Mouse (Mus musculus): ENCODE data around the gene Srsf2.
"Not testable (repeated sequence)": the region's sequence is repeated elsewhere in the genome, so short reads cannot be mapped to it uniquely, and the experiment has no call there.

Srsf2 gene

DNA sequence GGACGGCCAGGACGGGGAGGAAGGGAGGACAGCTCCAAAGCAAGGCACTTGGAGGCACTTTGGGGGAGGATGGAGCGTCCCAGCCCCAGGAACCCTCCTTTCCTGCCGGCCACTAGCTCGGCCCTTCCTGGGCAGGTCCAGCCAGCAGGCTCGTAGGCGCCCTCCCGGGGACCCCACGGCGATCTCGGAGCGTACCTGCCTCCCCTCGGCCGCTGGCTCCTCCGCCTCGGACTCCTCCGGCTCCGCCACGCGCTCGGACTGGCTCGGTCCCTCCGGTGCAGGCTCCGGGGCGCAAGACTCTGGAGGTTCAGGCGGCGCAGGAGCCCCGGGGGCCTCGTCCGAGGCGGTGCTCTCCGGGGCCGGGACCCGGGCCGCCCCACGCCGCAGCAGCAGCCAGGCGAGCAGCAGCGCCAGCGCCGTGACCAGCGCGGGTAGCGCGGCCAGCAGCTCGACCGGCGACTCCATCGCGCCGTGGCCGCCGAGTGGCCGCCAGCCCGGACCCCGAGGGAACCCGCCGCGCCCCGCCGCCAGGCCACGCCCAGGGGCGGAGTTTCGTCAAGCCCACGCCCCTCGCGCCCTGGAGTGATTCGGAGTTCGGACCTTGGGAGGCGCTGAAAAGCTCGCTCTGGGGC, 25.2 kb downstream of the Srsf2 start, which contains the start of gene Mxra7:
Mxra7 (minus strand) TSS at position 513 of the 632 bp plus-strand sequence.
- DNase-seq (ENCODE audit: low read depth): no peak

DNA sequence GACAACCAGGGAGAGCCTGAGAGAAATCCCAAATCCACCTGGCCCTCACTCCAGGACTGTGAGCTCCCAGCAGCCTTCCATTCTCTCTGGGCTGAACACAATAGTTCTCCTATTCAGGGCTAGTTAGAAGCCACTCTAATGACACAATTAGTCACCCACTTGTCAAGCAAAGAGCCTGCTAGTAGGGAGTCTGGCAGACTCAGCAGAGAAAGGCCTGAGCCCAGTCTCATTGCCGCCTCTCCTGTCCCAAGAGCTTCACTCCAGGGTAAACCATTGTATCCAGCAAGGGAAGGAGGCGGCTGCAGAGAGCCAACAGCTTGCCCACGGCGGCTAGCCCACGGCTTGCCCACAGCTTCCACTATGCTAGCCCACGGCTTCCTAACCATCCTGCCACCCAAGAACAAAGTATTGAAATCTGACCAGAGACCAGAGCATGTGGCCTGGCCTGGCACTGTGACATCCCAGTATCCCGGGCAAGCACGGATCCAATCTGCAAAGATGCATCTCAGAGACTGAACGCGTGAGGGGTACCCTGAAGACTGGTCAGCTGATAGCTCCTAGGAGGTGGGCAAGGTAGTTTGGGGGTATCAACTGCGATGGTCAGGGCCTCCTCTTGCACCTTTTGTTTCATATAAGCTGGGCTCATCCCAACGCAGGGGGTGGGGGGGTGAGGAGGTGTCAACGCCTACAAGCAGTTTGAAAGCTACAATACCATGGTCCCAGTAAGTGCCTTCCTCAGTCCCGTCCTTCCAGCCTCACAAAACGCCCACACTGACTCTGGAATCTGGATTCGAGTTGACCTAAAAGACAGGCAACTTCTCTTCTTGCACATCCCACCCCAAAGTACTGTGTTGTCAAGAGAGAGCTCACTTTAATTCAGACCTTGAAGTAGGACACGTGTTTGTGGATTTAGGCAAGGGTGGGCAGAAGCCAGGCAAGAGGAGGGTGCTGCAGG, 26.1 kb downstream of the Srsf2 start:
- no peak for DNase-seq (ENCODE audit: low read depth)

DNA sequence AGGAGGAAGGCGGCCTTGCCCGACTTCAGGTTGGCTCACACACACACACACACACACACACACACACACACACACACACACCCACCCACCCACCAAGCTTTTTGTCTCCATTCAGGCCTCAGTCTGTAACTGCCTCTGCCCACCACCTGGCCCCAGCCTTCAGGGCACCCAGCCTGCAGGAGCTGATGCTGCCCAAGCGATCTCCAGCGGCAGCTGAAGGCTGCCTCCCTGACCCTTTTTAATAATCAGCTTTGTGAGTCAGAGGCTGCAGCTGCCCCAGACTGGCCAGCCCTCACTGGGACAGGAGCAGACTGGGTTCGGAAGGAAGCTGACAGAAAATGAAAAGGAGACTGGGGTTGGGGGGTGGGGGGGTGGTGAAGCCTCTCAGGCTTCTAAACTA, 27.7 kb downstream of the Srsf2 start:
- DNase-seq (ENCODE audit: low read depth): no peak

DNA sequence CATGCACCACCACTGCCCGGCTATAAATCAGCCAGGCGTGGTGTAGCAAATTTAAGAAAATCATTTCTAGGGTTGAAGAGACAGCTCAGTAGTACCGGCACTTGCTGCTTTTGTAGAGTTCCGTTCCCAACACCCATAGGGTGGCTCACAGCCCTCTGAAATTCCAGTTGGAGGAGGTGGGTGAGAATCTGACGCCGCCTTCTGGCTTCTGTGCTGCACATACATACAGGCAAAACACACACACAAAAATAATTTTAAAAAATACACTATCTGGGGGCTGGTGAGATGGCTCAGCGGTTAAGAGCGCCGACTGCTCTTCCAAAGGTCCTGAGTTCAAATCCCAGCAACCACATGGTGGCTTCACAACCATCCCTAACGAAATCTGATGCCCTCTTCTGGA, 29.0 kb downstream of the Srsf2 start:
- DNase-seq (ENCODE audit: low read depth): not testable (repeated sequence)

DNA sequence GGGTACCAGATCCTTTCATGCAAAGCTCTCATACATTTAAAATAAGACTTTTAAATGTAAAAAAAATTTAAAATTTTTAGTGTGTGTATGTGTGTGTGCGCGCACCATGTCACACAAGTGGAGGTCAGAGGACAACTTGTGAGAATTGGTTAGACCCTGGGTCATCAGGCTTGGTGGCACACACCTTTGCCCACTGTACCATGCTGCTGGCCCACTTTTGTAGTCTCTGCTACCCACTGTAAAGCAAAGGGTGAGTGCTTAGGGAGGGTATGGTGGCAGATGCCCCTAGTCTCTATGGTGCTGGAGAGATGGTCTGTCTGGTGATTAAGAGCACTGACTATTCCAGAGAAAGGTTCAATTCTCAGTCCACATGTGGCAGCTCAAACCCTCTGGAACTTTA, 29.6 kb downstream of the Srsf2 start:
- DNase-seq (ENCODE audit: low read depth): no peak

DNA sequence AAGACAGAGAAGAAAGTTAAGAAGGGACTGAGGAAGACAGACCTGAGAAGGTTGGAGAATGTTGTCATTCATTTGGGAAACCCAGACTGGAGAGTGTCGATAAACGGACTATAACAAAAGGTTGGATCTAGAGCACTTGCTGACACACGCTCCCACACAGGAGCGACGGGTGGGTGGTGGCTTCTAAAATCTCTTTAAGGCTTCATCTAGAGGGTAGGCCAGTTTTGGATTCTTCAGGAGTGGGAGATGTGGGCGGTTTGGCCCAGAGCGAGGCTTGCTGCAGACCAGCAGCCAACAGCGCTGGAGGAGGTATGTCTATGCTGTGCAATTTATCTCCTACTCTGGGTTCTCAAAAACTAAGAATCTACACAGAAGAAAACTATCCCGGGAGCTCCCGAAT, 30.3 kb downstream of the Srsf2 start:
- no peak for DNase-seq (ENCODE audit: low read depth)

DNA sequence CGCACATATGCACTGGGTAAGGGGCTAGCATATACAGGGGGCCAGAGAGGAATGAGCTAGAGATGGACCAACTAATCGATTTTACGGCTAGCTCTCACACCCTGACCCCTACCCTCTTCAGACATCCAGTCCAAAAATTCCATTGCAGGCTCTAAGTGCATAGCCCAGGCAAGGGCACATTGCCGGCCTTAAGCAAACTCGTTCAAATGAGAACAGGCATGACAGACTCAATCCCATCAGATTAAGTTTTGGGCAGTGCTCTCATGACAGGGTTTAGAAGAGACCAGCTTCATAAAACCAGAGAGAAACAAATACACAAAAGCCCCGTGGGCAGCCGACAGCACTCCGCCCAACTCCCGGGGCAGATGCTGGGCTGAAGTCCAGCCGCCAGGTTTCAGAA, 30.7 kb downstream of the Srsf2 start:
- no peak for DNase-seq (ENCODE audit: low read depth)

DNA sequence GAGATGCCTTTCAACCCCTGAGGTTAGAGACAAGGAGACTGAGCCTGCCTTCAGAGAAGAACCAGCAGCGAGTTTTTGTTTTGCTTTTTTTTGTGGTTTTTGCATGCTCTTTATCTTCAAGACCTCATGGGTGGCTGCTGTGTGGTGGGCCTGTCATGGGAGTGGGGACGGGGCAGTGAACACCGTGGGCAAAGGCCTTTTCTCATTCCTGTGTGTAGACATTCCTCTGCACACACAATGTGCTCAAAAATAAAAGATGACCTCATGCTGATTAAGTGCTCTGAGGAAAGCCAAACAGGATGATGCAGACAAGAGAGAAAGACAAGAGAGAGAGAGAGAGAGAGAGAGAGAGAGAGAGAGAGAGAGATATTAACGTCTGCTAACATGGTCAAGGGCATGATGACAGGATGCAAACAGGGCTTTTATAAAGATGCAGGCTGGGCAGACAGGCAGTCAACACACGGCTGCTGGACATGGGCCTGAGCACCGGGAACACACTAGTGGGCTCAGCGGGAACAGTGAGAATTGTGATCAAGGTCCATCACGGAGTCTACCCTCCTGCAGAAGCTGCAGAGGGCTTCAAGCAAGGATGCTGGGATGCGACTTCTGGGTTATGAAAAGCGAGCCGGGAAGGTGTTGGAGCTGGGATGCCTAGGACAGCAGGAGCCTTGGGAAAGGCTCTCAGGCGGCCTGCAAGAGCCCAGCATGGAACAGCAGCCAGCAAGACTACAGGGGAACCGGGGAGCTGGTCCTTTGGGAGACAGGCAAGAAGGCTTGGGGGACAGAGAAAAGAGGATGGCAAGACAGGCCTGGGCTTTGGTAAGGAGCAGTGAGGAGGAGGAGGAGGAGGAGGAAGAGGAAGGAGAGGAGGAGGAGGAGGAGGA, 31.6 kb downstream of the Srsf2 start:
- DNase-seq (ENCODE audit: low read depth): no peak

DNA sequence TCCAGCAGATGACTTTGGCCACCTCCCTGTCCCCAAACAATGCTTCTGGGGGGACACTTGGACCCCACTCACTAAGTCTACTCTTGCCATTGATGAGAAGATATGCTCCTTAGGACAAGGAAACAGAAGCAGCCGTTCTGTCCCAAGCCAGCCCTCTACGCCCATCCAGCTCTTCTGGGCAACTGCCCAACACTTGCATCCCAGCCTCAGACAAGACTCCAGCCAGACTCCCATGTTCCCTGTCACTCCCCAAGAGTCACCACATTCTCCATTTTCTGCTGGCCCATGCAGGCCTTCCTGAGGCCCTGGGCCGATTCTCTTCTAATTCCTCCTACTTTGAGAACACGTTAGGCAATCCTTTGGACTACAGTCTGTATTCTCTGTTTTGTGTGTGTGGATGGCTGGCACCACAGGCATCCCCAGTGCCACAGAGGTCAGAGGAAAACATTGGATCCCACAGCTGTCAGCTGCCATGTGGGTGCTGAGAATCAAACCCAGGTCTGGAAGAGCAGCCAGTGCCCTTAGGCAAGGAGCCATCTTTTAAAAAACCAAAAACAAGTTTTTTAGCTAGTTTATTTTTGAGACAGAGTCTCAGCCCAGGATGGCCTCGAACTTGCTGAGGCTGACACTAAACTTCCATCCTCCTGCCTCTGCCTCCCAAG, 32.8 kb downstream of the Srsf2 start:
- DNase-seq (ENCODE audit: low read depth): no peak

DNA sequence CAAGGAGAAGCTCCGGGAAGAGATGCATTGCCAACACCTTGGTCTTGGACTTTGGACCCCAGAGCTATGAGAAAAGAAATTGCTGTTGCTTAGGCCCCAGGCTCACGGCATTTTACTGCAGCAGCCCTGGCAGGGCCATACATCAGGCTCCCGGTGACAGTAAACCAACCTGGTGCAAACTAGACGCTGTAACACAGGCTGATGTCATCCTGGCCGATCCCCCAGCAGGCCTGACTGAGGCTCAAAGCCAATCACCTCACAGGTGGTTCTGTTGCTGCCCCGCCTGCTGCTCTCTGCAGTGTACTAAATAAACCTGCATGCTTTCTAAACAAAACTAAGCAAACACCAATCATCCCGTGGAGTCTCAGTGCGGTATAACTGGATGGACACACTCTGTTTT, 34.2 kb downstream of the Srsf2 start:
- DNase-seq (ENCODE audit: low read depth): no peak

DNA sequence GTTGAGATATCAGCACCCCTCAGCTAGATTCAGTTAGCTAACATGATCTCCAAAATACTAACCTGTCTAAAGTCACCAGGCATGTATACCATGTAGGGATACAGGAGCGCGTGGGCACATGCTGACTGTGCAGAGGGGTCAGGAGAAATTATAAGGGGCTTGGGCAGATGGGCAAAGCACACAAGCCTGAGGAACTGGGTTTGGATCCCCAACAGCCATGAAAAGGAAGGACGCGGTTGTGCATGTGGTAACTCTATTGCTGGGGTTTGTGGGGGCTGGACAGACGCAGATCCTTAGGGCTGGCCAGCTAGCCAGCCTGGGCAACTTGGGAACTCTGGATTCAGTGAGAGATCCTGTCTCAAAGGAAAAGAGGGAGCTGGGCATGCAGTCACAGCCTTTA, 35.3 kb downstream of the Srsf2 start:
- no peak for DNase-seq (ENCODE audit: low read depth)

DNA sequence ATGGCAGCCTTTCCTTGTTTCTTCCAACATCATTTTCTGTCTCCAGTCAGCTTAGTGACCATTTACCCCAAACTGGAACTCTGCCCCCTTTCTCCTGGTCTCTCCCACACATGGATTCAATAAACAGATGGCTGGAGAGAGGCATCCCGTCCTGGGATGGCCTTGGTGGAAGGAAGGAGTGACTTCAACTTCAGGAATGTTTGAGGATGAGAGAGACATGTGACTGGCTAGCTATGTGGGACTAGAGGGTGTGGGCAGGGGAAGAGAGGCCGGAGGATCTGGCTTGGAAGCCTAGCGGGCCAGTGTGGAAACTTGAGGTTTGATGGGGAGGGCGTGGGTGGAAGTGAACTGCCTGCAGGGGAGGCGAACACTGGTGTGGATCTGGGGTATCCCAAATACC, 36.1 kb downstream of the Srsf2 start:
- DNase-seq (ENCODE audit: low read depth): no peak

DNA sequence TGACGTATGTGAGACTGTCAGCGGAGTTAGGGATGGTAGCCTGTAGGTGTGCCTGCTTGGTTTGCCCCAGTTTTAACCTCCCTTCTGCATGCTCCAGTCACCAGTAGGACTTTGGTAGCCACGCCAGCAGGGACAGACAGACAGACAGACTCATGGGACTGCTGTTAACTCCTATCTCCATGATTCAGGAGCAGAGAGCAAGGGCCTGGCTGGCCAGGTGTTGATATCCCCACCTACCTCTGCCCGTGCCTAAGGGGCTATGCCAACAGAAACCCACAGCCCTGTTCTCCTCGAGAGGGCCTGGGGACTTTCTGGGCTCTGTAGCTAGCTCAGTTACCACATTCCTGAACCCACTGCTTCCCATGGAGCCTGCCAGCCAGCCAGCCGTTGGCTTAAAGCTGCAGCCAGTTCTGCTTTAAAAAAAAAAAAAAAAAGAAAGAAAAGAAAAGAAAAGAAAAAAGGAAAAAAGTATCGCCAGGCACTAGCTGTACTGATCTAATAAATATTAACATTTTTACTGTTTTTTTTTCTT, 37.9 kb downstream of the Srsf2 start:
- no peak for DNase-seq (ENCODE audit: low read depth)

DNA sequence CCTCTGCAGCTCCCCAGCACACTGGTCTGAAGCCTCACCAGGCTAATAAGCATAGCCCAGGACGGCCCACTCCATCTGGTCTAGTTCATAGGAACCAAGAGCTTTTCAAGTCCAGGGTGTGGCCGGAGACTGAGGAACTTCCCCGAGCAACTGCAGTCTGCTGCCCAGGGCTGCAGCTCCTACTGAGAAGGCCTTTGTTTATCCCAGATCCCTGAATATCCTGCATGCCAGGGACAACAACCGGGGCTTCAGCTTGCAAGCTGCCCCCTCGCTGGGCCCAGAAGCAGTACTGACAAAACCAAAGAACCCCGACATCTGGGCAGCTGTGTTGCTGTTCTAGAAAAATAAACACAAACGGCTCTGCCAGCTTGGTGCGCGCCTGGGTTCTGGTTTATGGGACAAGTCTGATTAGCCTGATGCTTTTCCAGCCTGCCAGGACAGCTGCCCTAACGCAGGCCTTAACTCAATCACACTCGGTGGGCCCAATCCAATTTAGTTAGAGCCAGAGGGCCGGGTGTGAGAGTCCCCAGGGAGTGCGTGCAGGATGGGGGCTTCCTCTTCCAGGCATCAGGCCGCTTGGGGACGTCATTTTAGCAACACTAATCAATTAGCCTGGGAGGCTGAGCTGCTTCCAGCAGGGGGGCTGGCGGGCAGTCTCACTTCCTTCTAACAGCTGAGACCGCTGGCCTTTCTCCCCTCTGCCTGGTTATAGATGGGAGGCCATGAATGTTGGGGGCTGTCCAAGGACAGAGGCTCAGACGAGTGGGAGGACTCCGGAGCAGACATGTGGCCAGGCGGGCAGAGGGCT, 38.6 kb downstream of the Srsf2 start:
- DNase-seq (ENCODE audit: low read depth): no peak

DNA sequence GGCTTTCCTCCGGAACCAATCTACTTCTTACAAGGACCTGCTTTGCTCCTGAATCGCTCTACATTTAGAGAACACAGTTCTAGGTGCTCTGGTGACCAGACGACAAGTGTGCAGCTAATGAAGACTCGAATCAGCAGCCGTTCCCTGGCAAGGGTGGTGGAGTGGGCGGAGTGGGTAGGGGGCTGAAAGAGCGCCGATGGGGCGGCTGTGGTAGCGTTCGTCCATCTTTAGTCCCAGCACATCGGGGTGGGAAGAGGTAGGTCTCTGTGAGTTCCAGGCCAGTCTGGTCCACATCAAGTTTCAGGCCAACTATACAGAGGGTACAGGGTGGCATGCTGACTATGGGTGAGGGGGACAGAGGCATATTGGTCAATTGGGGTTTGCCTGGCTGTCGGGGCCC, 39.3 kb downstream of the Srsf2 start:
- no peak for DNase-seq (ENCODE audit: low read depth)

DNA sequence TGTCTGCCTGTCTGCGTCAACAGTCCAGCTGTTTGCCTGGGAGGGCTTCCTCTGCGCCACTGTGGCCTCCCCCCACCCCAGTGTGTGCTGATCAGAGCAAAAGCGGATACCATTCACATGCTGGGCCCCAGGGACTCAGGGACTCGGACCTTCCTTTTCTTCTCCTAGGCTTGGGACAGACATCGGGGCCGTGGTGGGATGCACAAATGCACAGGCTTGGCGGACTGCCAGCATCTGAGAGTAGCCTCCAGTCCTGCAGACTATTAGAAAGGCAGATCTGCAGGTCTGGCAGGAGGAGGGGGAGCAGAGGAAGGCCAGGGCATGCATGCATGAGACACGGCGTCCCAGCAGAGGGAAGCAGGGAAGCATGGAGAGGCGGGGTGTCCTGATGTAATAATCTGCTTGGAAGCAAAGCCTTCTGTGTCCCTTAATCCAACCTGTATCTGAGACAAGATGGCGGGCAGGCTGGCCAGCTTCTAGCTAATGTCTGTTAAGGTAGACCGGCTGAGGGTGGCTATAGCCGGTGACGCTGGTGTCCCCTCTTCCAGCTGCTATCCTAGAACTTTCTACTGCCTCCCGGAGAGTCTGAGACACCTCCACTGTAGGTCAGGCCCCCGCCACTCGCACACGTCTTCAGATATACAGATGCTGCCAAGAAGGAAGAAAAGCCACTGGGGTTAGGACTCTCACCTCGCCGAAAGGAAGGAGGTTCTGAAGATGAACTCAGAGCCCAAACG, 39.9 kb downstream of the Srsf2 start:
- no peak for DNase-seq (ENCODE audit: low read depth)

DNA sequence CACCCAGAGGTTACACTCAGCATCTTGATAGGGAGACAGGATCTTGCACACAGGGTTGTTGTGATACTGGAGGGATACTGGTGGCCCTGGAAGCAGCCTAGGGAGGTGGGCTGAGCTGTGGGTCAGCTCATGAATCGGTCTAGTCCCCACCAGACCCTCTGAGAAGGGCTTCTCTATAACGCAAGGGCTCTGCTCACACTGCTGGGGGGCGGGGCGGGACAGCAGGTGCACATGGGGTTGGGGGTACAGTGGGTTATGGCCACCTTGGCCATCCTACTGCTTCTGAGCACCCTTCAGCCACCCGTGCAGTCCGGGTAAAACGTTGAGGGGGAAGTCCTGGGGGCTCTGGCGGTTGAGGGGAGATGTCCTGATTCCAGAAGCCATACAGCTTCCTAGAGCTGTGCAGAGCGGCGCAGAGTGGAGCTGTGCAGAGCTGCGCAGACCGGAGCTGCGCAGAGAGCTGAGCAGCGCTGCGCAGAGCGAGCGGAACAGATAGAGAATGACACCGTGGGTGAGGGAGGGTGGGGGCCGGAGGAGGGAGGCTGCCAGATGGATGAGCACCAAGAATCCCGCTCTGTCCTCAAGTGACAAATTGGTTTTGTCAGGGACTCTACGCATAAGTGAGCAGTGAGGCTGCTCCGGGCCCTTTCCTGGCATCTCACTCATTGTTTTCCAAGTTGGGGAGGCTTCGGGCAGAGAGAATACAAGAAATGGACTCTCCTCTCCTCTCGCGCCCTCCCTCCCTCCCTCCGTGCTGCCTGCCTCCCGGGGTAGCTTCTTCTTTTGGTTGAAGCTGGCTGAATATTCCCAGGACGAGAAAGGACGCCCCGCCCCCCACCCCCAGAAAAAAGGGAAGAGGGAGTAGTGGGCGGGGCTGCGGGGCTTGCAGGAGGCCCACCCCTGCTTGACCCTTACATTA, 41.7 kb downstream of the Srsf2 start:
- no peak for DNase-seq (ENCODE audit: low read depth)

DNA sequence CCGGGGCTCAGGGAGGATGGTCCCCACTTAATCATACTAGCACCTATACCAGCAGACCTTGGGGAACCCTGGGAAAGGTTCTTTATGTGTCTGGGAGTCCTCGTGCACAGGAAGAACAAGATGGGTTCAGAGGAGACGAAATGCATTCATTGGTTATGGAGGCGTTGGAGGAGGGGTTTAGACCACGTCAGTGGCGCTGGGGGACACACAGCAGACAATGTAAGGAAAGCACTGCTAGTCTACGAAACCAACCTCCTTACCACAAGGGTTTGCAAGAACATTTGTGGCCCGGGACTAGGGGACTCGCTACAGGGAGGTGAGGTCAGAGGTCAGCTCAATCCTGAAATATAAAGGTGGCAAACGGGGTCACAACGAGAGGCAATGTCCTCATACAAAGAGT, 42.4 kb downstream of the Srsf2 start:
- no peak for DNase-seq (ENCODE audit: low read depth)

DNA sequence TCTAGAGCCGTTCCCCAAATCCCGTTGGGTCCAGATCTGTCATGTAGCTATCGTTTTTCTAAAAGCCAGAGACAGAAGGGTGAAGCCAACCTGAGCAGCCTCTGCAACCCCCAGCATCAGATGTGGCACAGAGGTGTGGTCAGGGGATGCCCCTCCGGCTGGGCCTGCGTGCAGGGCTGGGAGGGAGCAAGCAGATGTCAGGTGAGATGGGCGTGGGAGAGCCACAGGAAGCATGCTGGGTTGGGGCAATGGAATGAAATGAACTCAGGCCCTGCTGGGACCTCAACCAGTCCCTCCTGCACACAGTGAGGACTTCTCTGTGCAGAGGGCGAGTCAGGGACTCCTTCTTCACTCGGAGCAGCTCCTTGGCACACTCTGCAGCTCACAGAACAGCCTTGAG, 43.4 kb downstream of the Srsf2 start:
- DNase-seq (ENCODE audit: low read depth): no peak

All from c-Kit-positive CD71-negative TER-119-negative erythroid progenitor cells, embryonic 14.5 days (primary cell).